Mouse (Mus musculus) left cerebral cortex, postnatal 4 days (tissue): ENCODE results near the gene AU018091. TPM values are rescaled to one million over a fixed set of nuclear protein-coding genes. Genes with fewer than 3 reads are reported as not detected.
"Not testable (repeated sequence)": the region's sequence is repeated elsewhere in the genome, so short reads cannot be mapped to it uniquely, and the experiment has no call there.

Experiments
- DNase-seq: peaks from one replicate; pipeline ENCODE4 v3.0.0-alpha.2; 2022
- intact Hi-C: fragments of 180-260 bp; cut with DNase I; formaldehyde crosslinking; loops from one replicate; pipeline ENCODE4 v1.15.1; 2025
- total RNA-seq, 2 experiments: library from RNA; stranded (reverse); gene quantifications; 2 replicates each; pipeline ENCODE4 v1.2.3; 2021

The AU018091 gene
- not detected for total RNA-seq

- intact Hi-C loops: no loop called here
- DNase-seq: no peak
Measured at GRCm38 (mm10) chr7:3168925-3169324, at the start of gene AU018091. Gene AU018091 (minus strand): TSS chr7:3169203.

- intact Hi-C loops: no loop called here
- DNase-seq: no peak
Measured at GRCm38 (mm10) chr7:3217546-3218056, 48.6 kb upstream of the AU018091 start.

DNA sequence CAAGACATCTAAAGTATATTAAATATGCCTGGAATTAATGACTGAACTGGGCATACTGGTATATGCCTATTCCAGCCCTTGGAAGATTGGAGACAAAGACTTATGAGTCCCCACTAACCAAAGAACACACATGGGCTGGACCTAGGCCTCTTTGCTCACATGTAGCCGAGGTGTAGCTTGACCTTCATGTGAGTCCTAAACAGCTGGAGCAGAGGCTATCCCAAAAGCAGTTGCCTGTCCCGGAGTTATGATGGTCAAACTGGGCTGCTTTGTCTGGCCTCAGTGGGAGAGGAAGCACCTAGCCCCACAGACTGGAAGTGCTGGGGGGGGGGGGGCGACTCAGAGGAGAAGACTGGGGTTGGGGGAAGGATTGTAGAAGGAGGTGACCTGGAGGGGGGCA is 47.3 kb upstream of the AU018091 start:
- intact Hi-C loops: no loop called here

GRCm38 (mm10) chr7:3213557-3213956 is 44.6 kb upstream of the AU018091 start:
- intact Hi-C loops: no loop called here
- DNase-seq: no peak

More for the DNA sequence above, 47.3 kb upstream of the AU018091 start:
- DNase-seq: no peak

DNA sequence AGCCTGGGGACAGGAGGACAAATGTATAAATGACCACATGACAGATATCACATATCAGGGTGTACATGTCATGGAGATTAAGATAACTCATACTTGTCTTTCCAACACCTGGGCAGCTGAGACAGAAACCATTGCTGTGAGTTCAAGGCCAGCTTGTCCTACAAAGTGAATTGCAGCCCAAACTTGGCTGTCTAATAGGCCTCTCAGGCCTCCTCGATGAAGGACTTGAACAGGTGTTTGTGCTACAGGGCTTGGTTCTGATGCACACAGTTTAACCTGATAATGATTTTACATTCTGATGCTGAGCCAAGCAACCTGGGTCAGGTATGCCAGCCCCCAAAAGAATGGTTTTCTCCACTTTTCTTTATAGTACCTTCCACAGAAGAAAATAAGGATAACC is 44.2 kb upstream of the AU018091 start:
- no peak for DNase-seq
- intact Hi-C loops: no loop called here

DNA sequence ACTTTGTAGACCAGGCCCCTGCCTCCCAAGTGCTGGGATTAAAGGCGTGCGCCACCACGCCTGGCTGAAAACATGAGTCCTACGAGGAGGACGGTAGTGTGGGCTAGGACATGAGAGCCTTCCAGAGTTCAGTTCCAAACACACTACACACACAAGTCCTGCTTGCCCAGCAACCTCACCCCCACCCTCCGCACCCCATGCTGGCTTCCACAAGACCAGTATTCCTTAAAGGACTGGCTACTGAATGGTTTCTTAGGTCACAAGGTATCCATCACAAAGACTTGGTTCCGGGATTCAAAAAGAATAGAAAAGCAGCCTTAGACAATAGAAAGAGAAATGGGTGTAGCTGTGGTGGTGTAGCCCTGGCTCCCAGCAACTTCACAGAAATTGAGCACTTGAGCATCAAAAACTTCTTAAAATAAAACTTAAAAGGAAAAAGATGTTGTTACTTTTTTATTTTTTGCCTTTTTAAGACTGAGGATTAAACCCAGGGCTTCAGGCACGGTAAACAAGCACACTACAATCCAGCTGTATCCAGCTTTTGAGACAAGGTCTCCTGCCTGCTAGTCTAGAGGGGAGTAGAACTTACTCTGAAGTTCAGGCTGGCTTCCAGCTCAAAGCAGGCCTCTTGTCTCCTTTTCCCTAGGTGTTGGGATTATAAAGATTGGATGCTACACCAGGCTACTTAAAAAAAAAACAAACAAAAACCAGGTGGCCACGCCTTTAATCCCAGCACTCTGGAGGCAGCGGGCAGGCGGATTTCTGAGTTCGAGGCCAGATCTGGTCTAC is 43.2 kb upstream of the AU018091 start:
- no peak for DNase-seq
- intact Hi-C loops: no loop called here

- intact Hi-C loops: no loop called here
- DNase-seq: no peak
Measured at GRCm38 (mm10) chr7:3211518-3211917, 42.5 kb upstream of the AU018091 start.

DNA sequence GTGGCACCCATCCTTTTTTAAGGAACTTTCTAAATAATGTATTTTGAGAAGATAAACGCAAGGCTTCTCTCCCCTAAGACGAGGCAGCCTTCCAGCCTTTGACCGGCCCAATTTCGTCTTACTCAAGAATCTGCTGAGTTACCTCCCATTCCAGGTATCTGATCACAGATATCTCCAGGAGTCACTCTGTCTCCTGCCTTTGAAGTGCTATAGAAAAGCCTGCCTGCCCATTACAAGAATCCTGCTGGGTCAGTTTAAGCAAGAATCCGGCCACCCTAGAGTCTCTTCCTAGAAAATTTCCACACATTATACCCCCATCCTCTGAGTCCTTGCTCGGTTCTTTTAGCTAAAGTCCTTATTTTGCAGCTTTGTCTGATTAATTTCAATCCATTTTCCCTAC is 41.6 kb upstream of the AU018091 start:
- intact Hi-C loops: no loop called here
- DNase-seq: no peak

GRCm38 (mm10) chr7:3206520-3206919 is 37.5 kb upstream of the AU018091 start:
- intact Hi-C loops: no loop called here
- no peak for DNase-seq

- DNase-seq: no peak
- intact Hi-C loops: no loop called here
Measured at GRCm38 (mm10) chr7:3204628-3205027, 35.6 kb upstream of the AU018091 start.

DNA sequence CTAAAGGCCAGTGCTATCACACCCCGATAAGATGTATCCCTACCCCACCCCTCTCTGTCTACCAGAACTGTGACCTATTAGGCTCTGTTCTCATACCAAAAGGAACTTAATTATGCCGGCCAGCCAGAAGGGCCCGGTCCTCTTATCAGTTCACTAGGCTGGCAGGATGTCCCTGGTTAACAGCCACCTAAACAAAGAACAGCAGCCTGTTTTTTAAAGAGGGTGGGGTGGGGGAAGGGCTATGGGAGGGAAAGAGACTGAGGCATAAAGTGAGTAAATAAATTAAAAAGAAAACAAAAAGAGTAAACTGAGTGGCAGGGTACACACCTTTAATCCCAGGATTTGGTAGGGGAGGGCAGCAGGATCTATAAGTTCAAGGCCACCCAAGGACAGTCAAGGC is 34.9 kb upstream of the AU018091 start:
- no peak for DNase-seq
- intact Hi-C loops: no loop called here

GRCm38 (mm10) chr7:3201134-3201705 is 32.2 kb upstream of the AU018091 start:
- no peak for DNase-seq
- intact Hi-C loops: no loop called here

DNA sequence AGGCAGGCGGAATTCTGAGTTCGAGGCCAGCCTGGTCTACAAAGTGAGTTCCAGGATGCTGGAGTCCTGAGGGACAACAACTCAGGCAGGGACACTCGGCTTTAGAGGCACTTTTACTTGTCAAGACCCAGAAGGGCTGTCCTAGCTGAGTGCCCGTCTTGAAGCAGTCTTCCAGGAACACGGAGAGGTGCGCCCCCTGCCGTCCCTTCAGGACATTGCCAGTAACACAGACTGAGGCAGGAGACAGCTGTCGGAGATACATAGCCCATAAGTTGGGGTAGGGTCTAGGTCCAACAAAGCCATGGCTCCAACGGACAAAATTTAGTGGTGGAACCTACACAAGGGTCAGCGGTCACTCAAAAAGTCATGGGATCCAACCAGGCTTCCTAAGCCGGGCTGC is 29.9 kb upstream of the AU018091 start:
- no peak for DNase-seq
- intact Hi-C loops: no loop called here

GRCm38 (mm10) chr7:3195850-3196249 is 26.8 kb upstream of the AU018091 start:
- intact Hi-C loops: no loop called here
- no peak for DNase-seq

DNA sequence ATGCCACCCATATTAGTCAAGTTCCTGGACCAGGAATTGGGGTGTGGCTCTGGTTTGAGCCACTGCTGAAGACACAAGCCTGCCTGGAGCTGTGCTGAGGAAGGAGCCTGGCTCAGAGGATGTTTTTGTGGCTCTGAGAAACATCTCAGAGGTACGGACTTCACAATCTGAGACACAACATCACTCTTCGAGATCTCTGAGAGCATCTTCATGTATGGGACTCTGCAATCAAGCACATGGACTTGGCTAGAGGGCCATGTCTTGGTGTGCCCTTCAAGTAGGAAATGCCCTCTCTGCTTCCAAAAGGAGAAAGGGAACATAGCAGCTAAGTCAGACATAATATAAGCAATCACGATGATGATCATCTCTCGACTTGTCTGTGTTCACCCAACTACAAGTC is 25.5 kb upstream of the AU018091 start:
- DNase-seq: no peak
- intact Hi-C loops: no loop called here

- intact Hi-C loops: no loop called here
Measured at GRCm38 (mm10) chr7:3193905-3194304, 24.9 kb upstream of the AU018091 start.

GRCm38 (mm10) chr7:3193049-3193632 is 24.1 kb upstream of the AU018091 start:
- intact Hi-C loops: no loop called here
- no peak for DNase-seq

More at GRCm38 (mm10) chr7:3193905-3194304, 24.9 kb upstream of the AU018091 start:
- peak; percentile 17 for DNase-seq

GRCm38 (mm10) chr7:3191971-3192498 is 23.0 kb upstream of the AU018091 start:
- DNase-seq: no peak
- intact Hi-C loops: no loop called here

DNA sequence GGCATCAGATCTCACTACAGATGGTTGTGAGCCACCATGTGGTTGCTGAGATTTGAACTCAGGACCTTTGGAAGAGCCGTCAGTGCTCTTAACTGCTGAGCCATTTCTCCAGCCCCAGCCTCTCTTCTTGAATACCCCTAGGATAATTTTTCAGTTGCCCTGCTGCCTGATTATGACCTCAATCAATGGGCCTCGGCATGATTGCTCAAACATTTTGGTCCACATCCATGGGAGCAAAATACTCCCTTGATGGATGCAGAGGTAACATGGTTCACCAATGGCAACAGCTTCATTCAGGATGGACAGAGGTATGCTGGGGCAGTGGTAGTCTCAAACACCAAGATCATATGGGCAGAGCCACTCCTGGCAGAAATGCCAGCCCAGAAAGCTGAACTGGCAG is 17.7 kb upstream of the AU018091 start:
- intact Hi-C loops, DNase-seq: not testable (repeated sequence)

GRCm38 (mm10) chr7:3186136-3186535 is 17.1 kb upstream of the AU018091 start:
- DNase-seq: no peak
- intact Hi-C loops: no loop called here

DNA sequence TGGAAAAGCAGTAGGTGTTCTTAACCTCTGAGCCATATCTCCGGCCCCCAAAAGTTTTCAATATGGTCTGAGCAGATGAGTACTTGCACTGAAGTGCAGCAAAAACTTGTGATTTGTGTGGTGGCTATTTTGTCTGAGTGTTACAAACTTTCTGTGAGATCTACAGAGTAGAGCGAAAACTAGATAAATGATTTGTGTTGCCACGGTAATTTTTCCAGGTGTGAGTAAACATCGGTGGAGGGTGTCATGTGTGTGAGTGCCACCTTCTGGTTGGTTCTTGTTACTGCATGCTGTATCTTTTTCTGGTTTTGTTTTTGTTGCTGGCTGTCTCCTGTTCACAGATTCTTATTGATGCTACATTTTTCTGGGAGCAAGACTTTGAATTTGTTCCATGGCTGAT is 15.4 kb upstream of the AU018091 start:
- DNase-seq: no peak
- intact Hi-C loops: no loop called here

- intact Hi-C loops, DNase-seq: not testable (repeated sequence)
Measured at GRCm38 (mm10) chr7:3180958-3181357, 12.0 kb upstream of the AU018091 start.
